Mouse (Mus musculus) CD4-positive, CD25-positive, alpha-beta regulatory T cell, adult 2 months (primary cell): ENCODE results near the gene Optc.

Experiments used
- DNase-seq: peaks from one replicate; pipeline ENCODE4 v3.0.0-alpha.2; 2012; ENCODE audit warnings: low read depth, low spot score

The Optc gene

GRCm38 (mm10) chr1:133907949-133908658 lies at the start of gene Optc:
Optc (minus strand) TSS chr1:133907999.
- DNase-seq: peak; percentile 67

- no peak for DNase-seq
Measured at GRCm38 (mm10) chr1:133954009-133954408, 46.2 kb upstream of the Optc start.

GRCm38 (mm10) chr1:133953261-133953742 lies 45.5 kb upstream of the Optc start:
- no peak for DNase-seq

- DNase-seq: no peak
Measured at GRCm38 (mm10) chr1:133951598-133951997, 43.8 kb upstream of the Optc start.

- DNase-seq: no peak
Measured at GRCm38 (mm10) chr1:133950061-133950782, 42.4 kb upstream of the Optc start.

- no peak for DNase-seq
Measured at GRCm38 (mm10) chr1:133945106-133945505, 37.3 kb upstream of the Optc start.

- DNase-seq: no peak
Measured at GRCm38 (mm10) chr1:133941904-133942303, 34.1 kb upstream of the Optc start.

- DNase-seq: no peak
Measured at GRCm38 (mm10) chr1:133941158-133941860, 33.5 kb upstream of the Optc start.

- DNase-seq: no peak
Measured at GRCm38 (mm10) chr1:133940481-133941092, 32.8 kb upstream of the Optc start.

- DNase-seq: no peak
Measured at GRCm38 (mm10) chr1:133939708-133940107, 31.9 kb upstream of the Optc start.

GRCm38 (mm10) chr1:133936169-133936568 lies 28.4 kb upstream of the Optc start:
- no peak for DNase-seq

- no peak for DNase-seq
Measured at GRCm38 (mm10) chr1:133934354-133934963, 26.7 kb upstream of the Optc start.

GRCm38 (mm10) chr1:133933301-133934195 lies 25.7 kb upstream of the Optc start:
- no peak for DNase-seq

GRCm38 (mm10) chr1:133929980-133930379 lies 22.2 kb upstream of the Optc start:
- no peak for DNase-seq

- no peak for DNase-seq
Measured at GRCm38 (mm10) chr1:133925223-133925622, 17.4 kb upstream of the Optc start.

- peak; percentile 15 for DNase-seq
Measured at GRCm38 (mm10) chr1:133924141-133924875, 16.5 kb upstream of the Optc start.

GRCm38 (mm10) chr1:133923071-133923470 lies 15.3 kb upstream of the Optc start:
- DNase-seq: no peak

- DNase-seq: no peak
Measured at GRCm38 (mm10) chr1:133921304-133921751, 13.5 kb upstream of the Optc start, which contains the start of gene Prelp. Prelp (minus strand) TSS chr1:133921414.

GRCm38 (mm10) chr1:133920876-133921275 lies 13.1 kb upstream of the Optc start:
- no peak for DNase-seq

- DNase-seq: no peak
Measured at GRCm38 (mm10) chr1:133920401-133920800, 12.6 kb upstream of the Optc start.
